ENCODE assay signal across 12 mouse cellular contexts in the genomic region with DNA sequence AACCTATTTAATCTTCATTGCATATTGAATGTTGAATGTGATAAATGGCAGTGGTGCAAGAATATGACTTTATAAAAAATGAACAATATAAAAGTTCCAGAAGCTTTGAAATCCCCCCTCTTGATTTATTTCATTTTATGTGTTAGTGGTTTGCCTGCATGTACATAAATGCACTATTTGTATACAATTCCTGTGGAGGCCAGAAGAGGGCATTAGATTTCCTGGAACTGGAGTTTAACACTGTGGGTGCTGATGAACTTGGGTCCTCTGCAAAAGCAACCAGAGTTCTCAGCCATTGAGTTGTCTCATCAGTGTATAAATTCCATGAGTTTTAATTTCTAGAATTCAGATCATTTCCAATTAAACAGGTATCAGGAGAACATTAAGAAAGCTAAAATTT.
DNase-seq lines count a peak whose midpoint lies in the region; ATAC-seq and TF ChIP-seq lines count a peak whose summit lies in the region.
"Had no signal": no experiment of that assay in that cellular context is flagged by ENCODE, and none has a peak within 500 bp of the region (broad histone marks: within the 10 kb centered on the region; RNA-seq: fewer than 3 reads in every experiment).

No protein-coding gene starts in this region.

- no peak overlapping the region for H3K9ac ChIP-seq in hindbrain, embryonic 13.5 days
- H3K9ac ChIP-seq in lung, embryonic 14.5 days = no peak overlapping the region
- H3K9ac ChIP-seq in hindbrain, postnatal 0 days (replicated peaks; ENCODE audit: low read length) = no peak overlapping the region
- H3K9ac ChIP-seq: liver, embryonic 15.5 days had no signal

- 0 out of 2 replicates have a peak, but pooled peaks have one; percentile 20 for TF ChIP-seq CTCF in lung, embryonic 14.5 days (IDR thresholded peaks at IDR 0.05; ENCODE audit: low read depth)
- peak; percentile 67 for TF ChIP-seq CTCF in hindbrain, postnatal 0 days (IDR thresholded peaks at IDR 0.05; ENCODE audit: low read depth)

- H3K27ac ChIP-seq in hindbrain, embryonic 13.5 days = peak overlapping the region; percentile 70; the same call in 1 of the 2 replicates
- H3K27ac ChIP-seq in hindbrain, embryonic 10.5 days = no peak overlapping the region
- no peak overlapping the region for H3K27ac ChIP-seq in lung, embryonic 14.5 days (ENCODE audit: low read depth)
- no peak overlapping the region for H3K27ac ChIP-seq in hindbrain, postnatal 0 days
- H3K27ac ChIP-seq: liver, embryonic 15.5 days had no signal

- 0 out of 2 replicates have a peak, but pooled peaks cover 7% of the 10 kb centered on the region for H3K4me1 ChIP-seq in hindbrain, embryonic 13.5 days (replicated peaks)
- peaks cover 5% of the 10 kb centered on the region; the same call in 1 of the 2 replicates for H3K4me1 ChIP-seq in hindbrain, embryonic 10.5 days (replicated peaks)
- no peaks in the 10 kb centered on the region for H3K4me1 ChIP-seq in lung, embryonic 14.5 days (ENCODE audit: insufficient read depth)
- no peaks in the 10 kb centered on the region for H3K4me1 ChIP-seq in hindbrain, postnatal 0 days (ENCODE audit: insufficient read depth, low read length)
- H3K4me1 ChIP-seq: liver, embryonic 15.5 days had no signal

- no peaks in the 10 kb centered on the region for H3K27me3 ChIP-seq in hindbrain, embryonic 13.5 days
- H3K27me3 ChIP-seq in hindbrain, embryonic 10.5 days (ENCODE audit: insufficient read depth, poor library complexity, severe bottlenecking) = no peaks in the 10 kb centered on the region
- no peaks in the 10 kb centered on the region for H3K27me3 ChIP-seq in lung, embryonic 14.5 days (ENCODE audit: insufficient read depth, low read length)
- H3K27me3 ChIP-seq in hindbrain, postnatal 0 days (ENCODE audit: insufficient read depth, low read length) = no peaks in the 10 kb centered on the region
- H3K27me3 ChIP-seq: liver, embryonic 15.5 days had no signal

- no peaks in the 10 kb centered on the region for H3K9me3 ChIP-seq in hindbrain, embryonic 13.5 days
- H3K9me3 ChIP-seq in hindbrain, embryonic 10.5 days = no peaks in the 10 kb centered on the region
- H3K9me3 ChIP-seq in lung, embryonic 14.5 days (ENCODE audit: low read depth, low read length) = no peaks in the 10 kb centered on the region
- no peaks in the 10 kb centered on the region for H3K9me3 ChIP-seq in hindbrain, postnatal 0 days (ENCODE audit: low read length)
- H3K9me3 ChIP-seq: liver, embryonic 15.5 days had no signal

- peaks cover 22% of the 10 kb centered on the region for H3K36me3 ChIP-seq in hindbrain, embryonic 13.5 days
- H3K36me3 ChIP-seq in hindbrain, embryonic 10.5 days = no peaks in the 10 kb centered on the region
- no peaks in the 10 kb centered on the region for H3K36me3 ChIP-seq in lung, embryonic 14.5 days (ENCODE audit: insufficient read depth)
- peaks cover 10% of the 10 kb centered on the region; the same call in 1 of the 2 replicates for H3K36me3 ChIP-seq in hindbrain, postnatal 0 days (ENCODE audit: insufficient read depth, low read length)
- H3K36me3 ChIP-seq: liver, embryonic 15.5 days had no signal

- no peak overlapping the region for H3K4me3 ChIP-seq in hindbrain, embryonic 13.5 days
- no peak overlapping the region for H3K4me3 ChIP-seq in hindbrain, embryonic 10.5 days
- no peak overlapping the region for H3K4me3 ChIP-seq in lung, embryonic 14.5 days (ENCODE audit: low read depth, low read length)
- no peak overlapping the region for H3K4me3 ChIP-seq in hindbrain, postnatal 0 days (ENCODE audit: low read length)
- H3K4me3 ChIP-seq: liver, embryonic 15.5 days had no signal

- DNase-seq in hindbrain, embryonic 10.5 days (ENCODE audit: low spot score) = no peak
- DNase-seq in lung, embryonic 14.5 days = peak; percentile 30
- DNase-seq in lung, adult 18-20 months = no peak
- peak; percentile 4 for DNase-seq in MEL-GATA-1-ER (ENCODE audit: extremely low read depth, low read depth)
- DNase-seq in hindbrain, postnatal 0 days (ENCODE audit: low spot score) = peak; percentile 72
- no peak for DNase-seq in adrenal gland, adult 18-20 months (ENCODE audit: low spot score in 2 of 2)
- no peak for DNase-seq in cerebellum, adult 11 months
- DNase-seq: cerebellum, adult 9-10 months; gastrocnemius, postnatal 25 days; heart, postnatal 10 days had no signal

- H3K4me2 ChIP-seq in hindbrain, embryonic 13.5 days = no peak overlapping the region
- no peak overlapping the region for H3K4me2 ChIP-seq in lung, embryonic 14.5 days
- no peak overlapping the region for H3K4me2 ChIP-seq in hindbrain, postnatal 0 days (ENCODE audit: low read depth, low read length)
- H3K4me2 ChIP-seq: liver, embryonic 15.5 days had no signal

- ATAC-seq in hindbrain, embryonic 13.5 days (ENCODE audit: low FRiP score) = no peak
- no peak for ATAC-seq in lung, embryonic 14.5 days (ENCODE audit: insufficient read depth)
- 0 out of 2 replicates have a peak, but pooled peaks have one; percentile 50 for ATAC-seq in hindbrain, postnatal 0 days

Comparison
In these comparisons a context has a peak if more than half of its experiments do, and no peak if none do; other contexts are left out.
1. DNase-seq: peak in lung, embryonic 14.5 days (single experiment), MEL-GATA-1-ER (single experiment) and hindbrain, postnatal 0 days (single experiment); none in hindbrain, embryonic 10.5 days (single experiment), lung, adult 18-20 months (0 of 2), adrenal gland, adult 18-20 months (0 of 2) and cerebellum, adult 11 months (single experiment).